Mouse (Mus musculus) stomach, postnatal 0 days (tissue): ENCODE data around the gene Mrps33.

ENCODE experiments used
- CTCF ChIP-seq: IDR thresholded peaks from 2 replicates; pipeline ENCODE4 v1.5.1; 2016; ENCODE audit warnings: antibody characterized with exemption, low read depth, mild to moderate bottlenecking, moderate library complexity
- EP300 ChIP-seq: optimal IDR thresholded peaks from 2 replicates; pipeline ENCODE3; 2016; ENCODE audit warnings: antibody characterized with exemption

DNA sequence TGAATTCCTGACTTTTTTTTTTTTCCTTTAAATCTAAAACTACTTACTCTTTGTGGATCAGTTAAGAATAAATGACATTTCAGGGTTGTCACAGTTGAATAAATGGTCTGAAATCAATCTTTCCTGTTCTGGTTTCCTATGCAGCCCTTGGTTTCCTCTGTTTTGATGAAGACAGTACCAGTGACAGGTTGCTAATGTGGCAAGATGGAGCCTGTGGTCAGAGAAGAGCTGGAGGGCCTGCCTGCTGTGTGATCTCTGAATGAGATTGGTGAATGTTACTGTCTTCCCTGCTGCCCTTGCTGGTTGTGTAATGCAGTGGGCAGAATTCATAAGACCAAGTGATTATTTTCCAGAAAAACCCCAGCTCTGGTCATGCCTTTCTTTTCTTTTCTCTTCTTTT lies 22.4 kb downstream of the Mrps33 start:
- TF ChIP-seq CTCF (no peak), EP300 (no peak)
